Mouse (Mus musculus): ENCODE measurements around the gene Vax1. TPM values are rescaled to one million over a fixed set of nuclear protein-coding genes. Genes with fewer than 3 reads are reported as not detected.

The Vax1 gene
- polyA plus RNA-seq (2012; rRNA removed), result not detected in 2 replicates

GRCm38 (mm10) chr19:59169936-59170765 lies at the start of gene Vax1:
Vax1 (minus strand) TSS chr19:59170056.
- Histone ChIP-seq H3K36me3 (ENCODE audit: control insufficient read depth, insufficient read depth, low read length) (no peaks in the 10 kb centered on the region), H3K4me3 (ENCODE audit: low read depth, low read length) (peak within 1 kb of the TSS; percentile 26; the same call in 1 of the 2 replicates), H3K27ac (ENCODE audit: insufficient read depth, low read depth, low read length) (no peak within 1 kb of the TSS), H3K27me3 (ENCODE audit: control insufficient read depth, insufficient read depth, low read length) (peaks cover 82% of the 10 kb centered on the region), H3K4me1 (ENCODE audit: control insufficient read depth, insufficient read depth, insufficient read length, low read length) (peaks cover 3% of the 10 kb centered on the region; the same call in 1 of the 2 replicates)
- WGBS, result 2% methylated on average over 54 of the region's 54 CpGs
- TF ChIP-seq POLR2A (IDR thresholded peaks at IDR 0.05; ENCODE audit: low read depth, low read length) (no peak), CTCF (IDR thresholded peaks at IDR 0.05; ENCODE audit: extremely low read depth, insufficient read length, insufficient replicate concordance, low read depth, low read length) (no peak)

- 82% methylated on average over 8 of the region's 8 CpGs for WGBS
These were observed 49.1 kb upstream of the Vax1 start, which contains the start of gene Kcnk18 for GRCm38 (mm10) chr19:59218991-59219390. Kcnk18 (plus strand) TSS chr19:59219214.

GRCm38 (mm10) chr19:59216891-59217290 lies 47.0 kb upstream of the Vax1 start:
- no peak overlapping the region for H3K4me3 ChIP-seq (ENCODE audit: low read depth, low read length)

More at GRCm38 (mm10) chr19:59218991-59219390, 49.1 kb upstream of the Vax1 start, which contains the start of gene Kcnk18:
- H3K36me3 ChIP-seq (ENCODE audit: control insufficient read depth, insufficient read depth, low read length), result no peaks in the 10 kb centered on the region
- H3K27ac ChIP-seq (ENCODE audit: insufficient read depth, low read depth, low read length), result no peak within 1 kb of the TSS
- no peak for TF ChIP-seq CTCF (IDR thresholded peaks at IDR 0.05; ENCODE audit: extremely low read depth, insufficient read length, insufficient replicate concordance, low read depth, low read length)
- TF ChIP-seq POLR2A (IDR thresholded peaks at IDR 0.05; ENCODE audit: low read depth, low read length), result no peak
- H3K27me3 ChIP-seq (ENCODE audit: control insufficient read depth, insufficient read depth, low read length), result no peaks in the 10 kb centered on the region
- no peak within 1 kb of the TSS for H3K4me3 ChIP-seq (ENCODE audit: low read depth, low read length)
- no peaks in the 10 kb centered on the region for H3K4me1 ChIP-seq (ENCODE audit: control insufficient read depth, insufficient read depth, insufficient read length, low read length)

GRCm38 (mm10) chr19:59208986-59209385 lies 39.1 kb upstream of the Vax1 start:
- no peaks in the 10 kb centered on the region for H3K4me1 ChIP-seq (ENCODE audit: control insufficient read depth, insufficient read depth, insufficient read length, low read length)
- whole genome bisulfite sequencing, result 58% methylated on average over 2 of the region's 2 CpGs
- TF ChIP-seq CTCF (IDR thresholded peaks at IDR 0.05; ENCODE audit: extremely low read depth, insufficient read length, insufficient replicate concordance, low read depth, low read length) (no peak), POLR2A (IDR thresholded peaks at IDR 0.05; ENCODE audit: low read depth, low read length) (no peak)

More at GRCm38 (mm10) chr19:59216891-59217290, 47.0 kb upstream of the Vax1 start:
- Histone ChIP-seq H3K27ac (ENCODE audit: insufficient read depth, low read depth, low read length) (no peak overlapping the region), H3K4me1 (ENCODE audit: control insufficient read depth, insufficient read depth, insufficient read length, low read length) (no peaks in the 10 kb centered on the region), H3K36me3 (ENCODE audit: control insufficient read depth, insufficient read depth, low read length) (no peaks in the 10 kb centered on the region), H3K27me3 (ENCODE audit: control insufficient read depth, insufficient read depth, low read length) (no peaks in the 10 kb centered on the region)
- no peak for TF ChIP-seq CTCF (IDR thresholded peaks at IDR 0.05; ENCODE audit: extremely low read depth, insufficient read length, insufficient replicate concordance, low read depth, low read length)
- TF ChIP-seq POLR2A (IDR thresholded peaks at IDR 0.05; ENCODE audit: low read depth, low read length), result no peak
- WGBS, result 74% methylated on average over 3 of the region's 3 CpGs

GRCm38 (mm10) chr19:59208475-59208874 lies 38.6 kb upstream of the Vax1 start:
- Histone ChIP-seq H3K4me3 (ENCODE audit: low read depth, low read length) (no peak overlapping the region), H3K27me3 (ENCODE audit: control insufficient read depth, insufficient read depth, low read length) (no peaks in the 10 kb centered on the region), H3K27ac (ENCODE audit: insufficient read depth, low read depth, low read length) (no peak overlapping the region), H3K36me3 (ENCODE audit: control insufficient read depth, insufficient read depth, low read length) (no peaks in the 10 kb centered on the region), H3K4me1 (ENCODE audit: control insufficient read depth, insufficient read depth, insufficient read length, low read length) (no peaks in the 10 kb centered on the region)
- 30% methylated on average over 5 of the region's 5 CpGs for WGBS
- TF ChIP-seq POLR2A (IDR thresholded peaks at IDR 0.05; ENCODE audit: low read depth, low read length) (no peak), CTCF (IDR thresholded peaks at IDR 0.05; ENCODE audit: extremely low read depth, insufficient read length, insufficient replicate concordance, low read depth, low read length) (peak; percentile 72; the same call in 1 of the 2 replicates)

More at GRCm38 (mm10) chr19:59208986-59209385, 39.1 kb upstream of the Vax1 start:
- Histone ChIP-seq H3K27ac (ENCODE audit: insufficient read depth, low read depth, low read length) (no peak overlapping the region), H3K4me3 (ENCODE audit: low read depth, low read length) (no peak overlapping the region), H3K27me3 (ENCODE audit: control insufficient read depth, insufficient read depth, low read length) (no peaks in the 10 kb centered on the region), H3K36me3 (ENCODE audit: control insufficient read depth, insufficient read depth, low read length) (no peaks in the 10 kb centered on the region)

- 32% methylated on average over 7 of the region's 7 CpGs for WGBS
- Histone ChIP-seq H3K36me3 (ENCODE audit: control insufficient read depth, insufficient read depth, low read length) (no peaks in the 10 kb centered on the region), H3K4me3 (ENCODE audit: low read depth, low read length) (no peak overlapping the region), H3K27ac (ENCODE audit: insufficient read depth, low read depth, low read length) (no peak overlapping the region), H3K27me3 (ENCODE audit: control insufficient read depth, insufficient read depth, low read length) (peaks cover 36% of the 10 kb centered on the region), H3K4me1 (ENCODE audit: control insufficient read depth, insufficient read depth, insufficient read length, low read length) (no peaks in the 10 kb centered on the region; the same call in 1 of the 2 replicates)
- TF ChIP-seq CTCF (IDR thresholded peaks at IDR 0.05; ENCODE audit: extremely low read depth, insufficient read length, insufficient replicate concordance, low read depth, low read length) (peak; percentile 89; the same call in 1 of the 2 replicates), POLR2A (IDR thresholded peaks at IDR 0.05; ENCODE audit: low read depth, low read length) (no peak)
These were observed 28.3 kb upstream of the Vax1 start for GRCm38 (mm10) chr19:59198161-59198560.

- H3K36me3 ChIP-seq (ENCODE audit: control insufficient read depth, insufficient read depth, low read length), result no peaks in the 10 kb centered on the region
- no peak for TF ChIP-seq POLR2A (IDR thresholded peaks at IDR 0.05; ENCODE audit: low read depth, low read length)
- peak; percentile 35; the same call in 1 of the 2 replicates for TF ChIP-seq CTCF (IDR thresholded peaks at IDR 0.05; ENCODE audit: extremely low read depth, insufficient read length, insufficient replicate concordance, low read depth, low read length)
- peaks cover 47% of the 10 kb centered on the region for H3K27me3 ChIP-seq (ENCODE audit: control insufficient read depth, insufficient read depth, low read length)
- 11% methylated on average over 15 of the region's 15 CpGs for WGBS
- no peak overlapping the region for H3K27ac ChIP-seq (ENCODE audit: insufficient read depth, low read depth, low read length)
- H3K4me3 ChIP-seq (ENCODE audit: low read depth, low read length), result no peak overlapping the region
- no peaks in the 10 kb centered on the region; the same call in 1 of the 2 replicates for H3K4me1 ChIP-seq (ENCODE audit: control insufficient read depth, insufficient read depth, insufficient read length, low read length)
These were observed 26.3 kb upstream of the Vax1 start for GRCm38 (mm10) chr19:59196111-59196666.
